Mouse (Mus musculus) midbrain, embryonic 10.5 days (tissue): Measurements from ENCODE around the gene Prpf8. TPM values are rescaled to one million over a fixed set of nuclear protein-coding genes. Genes with fewer than 3 reads are reported as not detected.

Experiments
- DNase-seq: peaks from one replicate; pipeline ENCODE4 v3.0.0-alpha.2; 2017; ENCODE audit warnings: low spot score
- H3K27ac ChIP-seq: fragments of 300-500 bp; sonication (generic); replicated peaks from 2 replicates; pipeline ENCODE4 v1.5.1; 2016; ENCODE audit warnings: mild to moderate bottlenecking
- H3K27me3 ChIP-seq: fragments of 300-500 bp; sonication (generic); 2 replicates; pipeline ENCODE4 v1.6.1; 2016; ENCODE audit warnings: low read depth, mild to moderate bottlenecking; ENCODE audit not compliant: poor library complexity, severe bottlenecking
- H3K36me3 ChIP-seq: fragments of 300-500 bp; sonication (generic); 2 replicates; pipeline ENCODE4 v1.6.1; 2016; ENCODE audit warnings: mild to moderate bottlenecking, moderate library complexity
- H3K4me1 ChIP-seq: fragments of 300-500 bp; sonication (generic); 2 replicates; pipeline ENCODE4 v1.6.1; 2016
- H3K4me3 ChIP-seq: fragments of 300-500 bp; sonication (generic); 2 replicates; pipeline ENCODE4 v1.5.1; 2016; ENCODE audit warnings: mild to moderate bottlenecking, moderate library complexity
- H3K9me3 ChIP-seq: fragments of 300-500 bp; sonication (generic); replicated peaks from 2 replicates; pipeline ENCODE4 v1.6.1; 2016; ENCODE audit warnings: mild to moderate bottlenecking
- WGBS: fragments of 180-500 bp; shearing (Covaris S2); methylation state at CpG from one replicate; pipeline ENCODE4 v1.1.7; 2016; 5-methylcytosine and 5-hydroxymethylcytosine counted together
- polyA plus RNA-seq: library from polyadenylated mRNA; unstranded; fragments of >200 nt; fragmentation: Nextera tagmentation; extraction: Ambion mirVana; gene quantifications from 2 replicates; pipeline ENCODE4 v1.2.1, GENCODE M21; 2016

The Prpf8 gene
- polyA plus RNA-seq, 1 experiment from 2014 or later, result 67.3 TPM

GRCm38 (mm10) chr11:75531469-75532242 is 45.0 kb downstream of the Prpf8 start, which contains the start of gene Slc43a2:
TSS of gene Slc43a2 (plus strand) at chr11:75531694.
- Histone ChIP-seq H3K4me3 (peak within 1 kb of the TSS; percentile 87), H3K4me1 (peaks cover 37% of the 10 kb centered on the region), H3K27ac (peak within 1 kb of the TSS; percentile 94), H3K27me3 (peaks cover 12% of the 10 kb centered on the region), H3K36me3 (no peaks in the 10 kb centered on the region), H3K9me3 (no peaks in the 10 kb centered on the region)
- peak; percentile 95 for DNase-seq
- under 1% methylated on average over 62 of the region's 62 CpGs for WGBS

DNA sequence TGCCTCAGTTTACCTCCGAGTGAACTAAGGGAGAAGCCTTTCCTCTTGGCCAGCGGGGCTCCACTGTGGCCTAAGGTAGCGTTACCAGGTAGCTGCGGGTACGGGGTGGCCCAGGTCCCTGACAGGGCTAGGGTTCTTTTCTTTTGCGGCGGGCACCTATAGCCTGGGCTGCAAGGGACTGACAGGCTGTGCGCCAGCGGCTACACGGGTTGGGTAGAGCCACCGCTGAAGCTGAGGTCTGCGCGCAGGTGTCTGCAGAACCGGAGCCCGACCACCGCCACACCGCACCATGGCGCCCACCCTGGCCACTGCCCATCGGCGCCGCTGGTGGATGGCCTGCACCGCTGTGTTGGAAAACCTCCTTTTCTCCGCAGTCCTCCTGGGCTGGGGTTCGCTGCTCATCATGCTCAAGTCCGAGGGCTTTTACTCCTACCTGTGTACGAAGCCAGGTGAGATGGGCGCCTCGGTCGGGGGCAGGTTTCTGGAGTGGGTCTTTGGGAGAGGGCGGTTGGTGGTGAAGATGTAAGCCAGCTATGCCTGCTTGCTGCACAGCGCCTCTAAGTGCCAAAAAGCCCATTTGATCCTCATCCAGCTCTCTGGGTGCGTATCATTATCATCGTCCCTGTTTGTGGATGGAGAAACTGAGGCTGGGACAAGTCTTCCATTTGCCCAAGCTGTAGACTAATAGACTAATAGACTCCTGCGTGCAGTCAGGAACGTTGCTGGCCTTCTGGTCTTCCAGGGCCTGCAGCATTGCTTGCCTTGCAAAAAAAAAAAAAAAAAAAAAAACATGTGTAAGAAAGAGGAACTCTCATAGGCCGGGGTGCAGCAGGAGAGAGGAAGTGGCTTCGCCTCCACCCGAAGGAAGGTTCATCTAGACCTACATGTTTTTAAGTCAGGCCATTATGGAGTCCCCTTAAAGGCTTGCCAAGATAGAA is 46.0 kb downstream of the Prpf8 start:
- no peaks in the 10 kb centered on the region for H3K9me3 ChIP-seq
- peak overlapping the region; percentile 94 for H3K27ac ChIP-seq
- H3K36me3 ChIP-seq, result no peaks in the 10 kb centered on the region
- peaks cover 12% of the 10 kb centered on the region for H3K27me3 ChIP-seq
- peaks cover 40% of the 10 kb centered on the region for H3K4me1 ChIP-seq
- peak overlapping the region; percentile 87 for H3K4me3 ChIP-seq
- 15% methylated on average over 38 of the region's 38 CpGs for WGBS
- DNase-seq, result peak; percentile 36

- WGBS, result 84% methylated on average over 6 of the region's 6 CpGs
- Histone ChIP-seq H3K9me3 (no peaks in the 10 kb centered on the region), H3K36me3 (no peaks in the 10 kb centered on the region), H3K4me3 (peak overlapping the region; percentile 87; the same call in 1 of the 2 replicates), H3K27ac (no peak overlapping the region), H3K4me1 (peaks cover 49% of the 10 kb centered on the region), H3K27me3 (peaks cover 12% of the 10 kb centered on the region)
- no peak for DNase-seq
Observed at GRCm38 (mm10) chr11:75533314-75534015, 46.8 kb downstream of the Prpf8 start.

GRCm38 (mm10) chr11:75534286-75535033 is 47.8 kb downstream of the Prpf8 start:
- Histone ChIP-seq H3K9me3 (no peaks in the 10 kb centered on the region), H3K4me3 (no peak overlapping the region), H3K4me1 (peaks cover 51% of the 10 kb centered on the region), H3K27ac (no peak overlapping the region), H3K27me3 (peaks cover 12% of the 10 kb centered on the region), H3K36me3 (no peaks in the 10 kb centered on the region)
- WGBS, result 54% methylated on average over 4 of the region's 4 CpGs
- DNase-seq, result no peak

- H3K4me1 ChIP-seq, result peaks cover 53% of the 10 kb centered on the region
- no peaks in the 10 kb centered on the region for H3K9me3 ChIP-seq
- 66% methylated on average over 13 of the region's 13 CpGs for WGBS
- H3K4me3 ChIP-seq, result no peak overlapping the region
- no peaks in the 10 kb centered on the region for H3K36me3 ChIP-seq
- H3K27me3 ChIP-seq, result peaks cover 12% of the 10 kb centered on the region
- DNase-seq, result no peak
- no peak overlapping the region for H3K27ac ChIP-seq
Observed at GRCm38 (mm10) chr11:75535106-75535795, 48.6 kb downstream of the Prpf8 start.

- peaks cover 55% of the 10 kb centered on the region for H3K4me1 ChIP-seq
Observed at GRCm38 (mm10) chr11:75536255-75537024, 49.8 kb downstream of the Prpf8 start.

GRCm38 (mm10) chr11:75537025-75537414 is 50.4 kb downstream of the Prpf8 start:
- Histone ChIP-seq H3K9me3 (no peaks in the 10 kb centered on the region), H3K4me3 (no peak overlapping the region), H3K4me1 (peaks cover 53% of the 10 kb centered on the region), H3K27me3 (peaks cover 12% of the 10 kb centered on the region), H3K36me3 (no peaks in the 10 kb centered on the region), H3K27ac (0 out of 2 replicates have a peak overlapping the region, but pooled peaks have one; percentile 68)
- WGBS, result 90% methylated on average over 8 of the region's 8 CpGs
- no peak for DNase-seq

More at GRCm38 (mm10) chr11:75536255-75537024, 49.8 kb downstream of the Prpf8 start:
- no peak overlapping the region for H3K27ac ChIP-seq
- no peak for DNase-seq
- H3K9me3 ChIP-seq, result no peaks in the 10 kb centered on the region
- H3K36me3 ChIP-seq, result no peaks in the 10 kb centered on the region
- no peak overlapping the region for H3K4me3 ChIP-seq
- peaks cover 12% of the 10 kb centered on the region for H3K27me3 ChIP-seq
- 90% methylated on average over 12 of the region's 12 CpGs for WGBS

- no peak for DNase-seq
- Histone ChIP-seq H3K9me3 (no peaks in the 10 kb centered on the region), H3K4me3 (no peak overlapping the region), H3K27me3 (peaks cover 8% of the 10 kb centered on the region), H3K36me3 (no peaks in the 10 kb centered on the region), H3K27ac (peak overlapping the region; percentile 68), H3K4me1 (peaks cover 47% of the 10 kb centered on the region)
- 48% methylated on average over 11 of the region's 11 CpGs for WGBS
Observed at GRCm38 (mm10) chr11:75537491-75538183, 51.0 kb downstream of the Prpf8 start.

- H3K27me3 ChIP-seq, result peaks cover under 1% of the 10 kb centered on the region; the same call in 1 of the 2 replicates
- peaks cover 40% of the 10 kb centered on the region for H3K4me1 ChIP-seq
- no peaks in the 10 kb centered on the region for H3K36me3 ChIP-seq
- WGBS, result 75% methylated on average over 9 of the region's 9 CpGs
- peak overlapping the region; percentile 68 for H3K27ac ChIP-seq
- no peak for DNase-seq
- H3K9me3 ChIP-seq, result no peaks in the 10 kb centered on the region
- no peak overlapping the region for H3K4me3 ChIP-seq
Observed at GRCm38 (mm10) chr11:75538184-75538969, 51.8 kb downstream of the Prpf8 start.

GRCm38 (mm10) chr11:75538970-75539299 is 52.3 kb downstream of the Prpf8 start:
- no peak for DNase-seq
- Histone ChIP-seq H3K27me3 (no peaks in the 10 kb centered on the region), H3K9me3 (no peaks in the 10 kb centered on the region), H3K36me3 (no peaks in the 10 kb centered on the region), H3K4me3 (no peak overlapping the region), H3K4me1 (peaks cover 39% of the 10 kb centered on the region), H3K27ac (no peak overlapping the region)
- WGBS, result 96% methylated on average over 13 of the region's 13 CpGs
